Mouse (Mus musculus): ENCODE measurements around the gene Rnf111. TPM values are rescaled to one million over a fixed set of nuclear protein-coding genes. Genes with fewer than 3 reads are reported as not detected.
"Not testable (repeated sequence)": the region's sequence is repeated elsewhere in the genome, so short reads cannot be mapped to it uniquely, and the experiment has no call there.

Gene Rnf111
- polyA plus RNA-seq, 2 experiments from 2014 or later: 24.5 to 26.4 TPM

GRCm38 (mm10) chr9:70493038-70493437 is 10.5 kb downstream of the Rnf111 start:
- no peak for ATAC-seq

DNA sequence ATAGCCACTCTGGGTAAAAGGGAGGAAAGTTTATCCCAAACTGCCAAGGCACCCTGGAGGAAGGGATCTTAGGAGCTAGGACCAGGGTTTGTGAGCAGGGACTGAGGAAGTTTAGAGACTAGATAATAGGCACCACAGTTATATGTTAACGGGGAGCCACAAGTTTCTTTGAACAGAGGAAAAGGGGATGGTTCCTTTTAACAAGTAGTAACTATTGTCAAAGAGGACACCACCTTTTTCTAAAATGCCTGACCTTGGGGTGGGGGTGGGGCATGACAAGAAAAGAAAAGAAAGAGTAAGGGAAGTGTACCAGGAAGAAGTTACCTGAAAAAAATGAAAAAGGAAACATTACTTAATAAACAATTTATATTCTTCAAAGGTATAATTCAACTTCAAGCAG is 12.3 kb downstream of the Rnf111 start:
- ATAC-seq: no peak

DNA sequence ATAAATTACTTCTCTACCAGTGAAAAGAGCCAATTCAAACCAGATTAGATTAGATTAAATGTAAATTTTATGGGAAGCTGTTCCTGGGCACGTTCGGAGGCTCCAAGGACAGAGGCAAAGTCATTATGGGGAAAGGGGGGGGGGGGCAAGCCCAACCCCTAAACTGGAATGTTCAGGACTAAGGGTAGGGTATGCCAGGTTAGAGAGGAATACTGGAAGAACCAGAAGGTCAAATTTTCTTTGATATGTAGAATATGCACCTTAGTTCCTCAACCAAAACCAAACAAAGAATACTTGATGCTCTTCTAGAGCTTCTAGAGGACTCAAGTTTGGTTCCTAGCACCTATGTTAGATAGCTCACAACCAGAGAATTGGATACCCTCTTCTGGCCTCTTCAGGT is 16.1 kb downstream of the Rnf111 start:
- ATAC-seq: no peak

DNA sequence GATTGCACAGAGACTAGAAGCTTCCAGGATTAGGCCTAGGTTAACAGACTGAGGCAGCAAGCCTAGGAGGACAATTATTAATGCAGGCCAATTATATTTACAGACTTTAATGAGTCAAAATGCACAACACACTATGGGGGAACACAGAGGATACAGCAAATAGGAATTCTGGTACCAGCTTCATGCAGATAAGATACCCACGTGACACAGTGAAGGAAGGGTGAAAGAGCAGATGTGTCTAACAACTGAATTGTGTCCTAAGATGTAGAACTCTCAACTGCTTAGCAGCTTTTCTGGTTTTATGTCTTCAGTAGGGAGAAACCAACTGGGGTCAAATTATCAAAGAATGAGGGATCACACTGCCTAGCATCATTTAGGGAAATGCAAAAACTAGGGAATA is 17.7 kb downstream of the Rnf111 start:
- ATAC-seq: no peak

- no peak for ATAC-seq
Observed at GRCm38 (mm10) chr9:70483495-70483894, 20.0 kb downstream of the Rnf111 start.

- no peak for ATAC-seq
Observed at GRCm38 (mm10) chr9:70481872-70482271, 21.7 kb downstream of the Rnf111 start.

DNA sequence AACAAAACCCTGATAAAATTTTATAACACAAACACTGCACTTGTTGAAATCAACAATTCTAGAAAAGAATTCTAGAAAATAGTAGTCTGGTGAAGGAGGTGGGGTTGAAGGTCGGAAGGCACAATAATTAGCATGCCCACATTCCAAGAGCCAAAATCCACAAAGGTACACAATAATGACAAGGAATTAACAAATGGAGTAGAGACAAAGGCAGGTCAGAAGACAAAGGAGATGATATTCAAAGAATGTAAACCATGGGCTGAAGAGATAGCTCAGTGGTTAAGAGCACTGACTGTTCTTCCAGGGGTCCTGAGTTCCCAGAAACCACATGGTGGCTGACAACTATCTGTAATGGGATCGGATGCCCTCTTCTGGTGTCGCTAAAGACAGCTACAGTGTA is 26.3 kb downstream of the Rnf111 start:
- no peak for ATAC-seq

DNA sequence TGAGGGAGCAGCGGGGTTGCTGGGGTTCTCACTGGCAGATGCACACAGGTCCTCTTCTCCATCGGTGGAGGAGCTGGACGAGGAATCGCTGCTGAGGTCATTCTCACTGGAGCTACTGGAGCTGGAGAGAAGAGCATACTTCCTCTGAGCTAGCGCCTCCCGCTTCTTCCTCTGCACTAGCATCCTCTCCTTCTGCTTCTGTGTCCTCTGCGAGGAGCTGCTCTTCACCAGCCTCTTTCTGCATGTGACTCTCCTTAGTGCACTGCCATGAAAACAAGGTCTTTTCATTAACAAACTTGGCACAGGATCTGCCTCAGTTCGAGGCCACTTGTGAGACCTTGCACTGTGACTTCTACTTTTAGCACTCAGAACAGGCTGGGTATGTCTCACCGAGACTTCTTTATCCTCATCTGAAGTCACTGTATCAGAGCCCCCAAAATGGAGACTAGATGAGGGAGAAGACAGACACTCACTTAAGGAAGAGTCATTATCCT is 27.7 kb downstream of the Rnf111 start:
- ATAC-seq: no peak

GRCm38 (mm10) chr9:70473400-70473799 is 30.1 kb downstream of the Rnf111 start:
- no peak for ATAC-seq

DNA sequence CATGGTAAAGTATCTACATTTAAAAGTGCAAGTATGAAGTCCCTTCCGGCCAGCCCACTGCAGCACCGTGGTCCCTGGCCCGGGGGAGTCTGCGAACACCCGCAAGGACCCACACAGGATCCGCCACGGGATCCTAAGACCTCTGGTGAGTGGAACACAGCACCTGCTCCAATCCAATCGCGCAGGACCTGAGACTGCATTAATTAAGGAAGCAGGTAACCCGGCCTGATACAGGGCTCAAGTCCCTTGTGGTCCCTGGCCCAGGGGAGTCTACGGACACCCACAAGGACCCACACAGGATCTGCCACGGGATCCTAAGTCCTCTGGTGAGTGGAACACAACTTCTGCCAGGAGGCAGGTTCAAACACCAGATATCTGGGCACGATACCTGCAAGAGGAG is 40.4 kb downstream of the Rnf111 start:
- ATAC-seq: not testable (repeated sequence)

- no peak for ATAC-seq
Observed at GRCm38 (mm10) chr9:70452371-70452770, 51.2 kb downstream of the Rnf111 start.

- ATAC-seq: no peak
Observed at GRCm38 (mm10) chr9:70449072-70449471, 54.5 kb downstream of the Rnf111 start.

- ATAC-seq: no peak
Observed at GRCm38 (mm10) chr9:70439959-70440358, 63.6 kb downstream of the Rnf111 start.

DNA sequence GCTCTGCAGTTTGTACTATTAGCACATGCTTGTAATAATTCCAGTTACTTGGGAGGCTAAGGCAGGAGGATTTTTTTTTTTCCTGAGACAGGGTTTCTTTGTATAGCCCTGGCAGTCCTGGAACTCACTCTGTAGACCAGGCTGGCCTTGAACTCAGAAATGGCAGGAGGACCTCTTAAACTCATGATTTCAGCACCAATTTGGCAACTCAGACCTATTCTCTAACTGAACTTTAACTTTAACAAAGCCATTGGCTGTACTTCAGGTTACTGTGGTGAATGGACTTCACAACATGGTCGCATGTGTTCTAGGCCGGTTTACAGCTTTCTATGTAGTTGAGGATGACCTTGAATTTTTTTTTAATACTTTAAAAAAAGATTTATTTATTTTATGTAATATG is 80.9 kb downstream of the Rnf111 start:
- no peak for ATAC-seq

DNA sequence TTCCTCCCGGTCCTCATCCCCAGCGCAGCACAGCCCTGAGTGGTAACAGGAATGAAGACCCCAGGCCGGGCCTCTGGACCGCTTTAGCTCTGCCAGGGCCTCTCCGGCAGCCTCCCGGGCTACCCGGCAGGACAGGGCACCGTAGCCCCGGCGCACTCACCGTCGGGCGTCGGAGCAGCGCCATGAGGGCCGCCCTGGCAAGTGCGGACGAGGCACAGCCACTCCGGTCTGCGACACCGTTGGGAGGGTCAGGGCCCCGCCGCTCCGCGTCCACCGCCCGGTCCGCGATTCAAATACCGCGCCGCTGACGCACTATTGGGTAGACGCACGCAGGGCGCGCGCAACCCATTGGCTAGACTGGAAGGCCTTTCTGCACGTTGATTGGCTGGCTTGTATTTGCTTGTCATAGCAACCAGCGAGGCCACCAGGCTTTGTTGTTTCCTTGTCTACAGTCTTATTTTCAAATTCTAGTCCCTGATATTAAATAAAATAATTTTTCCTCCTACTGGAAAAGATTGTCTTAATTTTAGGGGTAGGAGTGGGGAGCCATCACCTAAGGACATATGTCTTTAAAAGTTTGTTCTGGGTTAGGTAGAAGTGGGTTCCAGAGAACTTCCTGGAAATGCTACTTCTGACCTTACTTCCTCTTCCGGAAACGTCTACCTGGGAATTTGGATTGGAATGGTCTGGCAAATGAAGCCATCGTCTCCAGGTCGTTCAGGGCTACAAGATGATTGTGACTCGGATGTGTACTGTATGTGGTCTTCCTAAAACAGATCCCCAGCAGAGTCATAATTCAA is 82.1 kb downstream of the Rnf111 start, which contains the start of gene Ccnb2:
Gene Ccnb2, minus strand, starts transcription at position 291 of the 800 bp plus-strand sequence.
- peak; percentile 100 for ATAC-seq

DNA sequence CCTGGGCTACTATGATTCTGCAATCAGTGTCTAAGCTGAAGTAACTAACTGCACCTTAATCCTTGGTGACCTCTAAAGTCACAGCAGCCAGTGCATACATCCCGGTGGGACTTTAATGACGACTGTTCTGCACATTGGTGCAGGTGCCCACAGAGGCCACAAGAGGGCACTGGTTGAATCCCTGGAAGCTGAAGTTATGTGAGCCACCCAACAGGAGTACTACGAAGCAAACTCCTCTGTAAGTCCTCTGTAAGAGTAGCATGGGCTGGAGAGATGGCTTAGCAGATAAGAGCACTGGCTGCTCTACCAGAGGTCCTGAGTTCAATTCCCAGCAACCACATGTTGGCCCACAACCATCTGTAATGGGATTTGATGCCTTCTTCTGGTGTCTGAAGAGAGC is 87.1 kb downstream of the Rnf111 start:
- ATAC-seq: no peak

DNA sequence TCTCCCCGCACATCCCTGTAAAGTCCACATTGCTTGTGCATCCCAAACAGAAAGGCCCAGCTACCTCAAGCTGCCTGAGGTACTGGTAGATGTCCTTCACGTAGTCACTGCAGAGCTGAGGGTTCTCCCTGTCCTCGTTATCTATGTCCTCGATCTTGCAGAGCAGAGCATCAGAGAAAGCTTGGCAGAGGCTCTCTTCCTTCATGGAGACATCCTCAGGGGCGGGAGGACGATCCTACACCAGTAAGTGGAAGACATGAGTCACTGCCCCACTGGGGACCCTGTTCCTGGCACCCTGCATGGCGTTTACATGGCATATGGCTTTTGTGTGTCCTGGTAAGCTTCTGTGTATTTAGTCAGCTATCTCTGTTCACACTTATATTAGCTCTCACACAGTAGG is 90.5 kb downstream of the Rnf111 start:
- ATAC-seq: no peak

DNA sequence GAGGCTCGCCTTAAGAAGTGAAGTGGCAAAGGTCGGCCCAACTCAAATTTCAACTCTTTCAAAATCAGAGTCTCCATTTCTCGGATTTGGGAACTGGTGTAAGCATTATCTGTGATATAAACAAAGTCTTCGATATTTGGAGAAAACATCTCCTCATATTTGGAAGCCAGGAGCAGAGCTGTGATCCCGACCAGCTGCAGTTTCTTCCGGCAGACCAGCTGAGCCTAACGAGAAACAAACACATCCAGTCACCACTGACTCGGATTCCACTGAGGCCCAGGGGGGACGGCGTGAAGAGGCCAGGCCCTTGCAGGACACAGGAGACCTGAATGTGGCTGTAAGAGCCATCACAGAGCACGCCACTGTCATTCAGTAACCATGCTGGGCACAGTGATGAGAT is 92.9 kb downstream of the Rnf111 start:
- no peak for ATAC-seq

- no peak for ATAC-seq
Observed at GRCm38 (mm10) chr9:70409743-70410142, 93.8 kb downstream of the Rnf111 start.

GRCm38 (mm10) chr9:70408791-70409190 is 94.7 kb downstream of the Rnf111 start:
- no peak for ATAC-seq

DNA sequence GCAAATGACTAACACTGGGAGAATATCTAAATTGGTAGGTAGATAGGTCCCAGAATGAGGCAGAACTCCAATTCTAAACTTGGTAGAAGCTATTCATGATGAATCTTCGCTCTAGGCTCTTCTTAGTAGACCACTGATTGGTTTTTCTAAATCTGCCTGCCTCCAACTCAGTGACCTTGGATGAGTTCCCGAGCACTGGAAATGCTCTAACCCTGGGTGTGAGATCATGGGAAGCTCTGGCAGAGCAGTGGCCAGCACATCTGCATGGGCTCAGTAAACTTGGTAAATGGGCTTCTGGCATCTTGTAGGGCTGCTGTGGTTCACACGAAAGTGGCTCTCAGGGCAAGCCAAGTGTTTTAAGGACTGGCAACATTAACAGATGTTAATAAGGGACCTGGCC is 96.9 kb downstream of the Rnf111 start:
- ATAC-seq: no peak

- ATAC-seq: no peak
Observed at GRCm38 (mm10) chr9:70401937-70402539, 101.5 kb downstream of the Rnf111 start.

DNA sequence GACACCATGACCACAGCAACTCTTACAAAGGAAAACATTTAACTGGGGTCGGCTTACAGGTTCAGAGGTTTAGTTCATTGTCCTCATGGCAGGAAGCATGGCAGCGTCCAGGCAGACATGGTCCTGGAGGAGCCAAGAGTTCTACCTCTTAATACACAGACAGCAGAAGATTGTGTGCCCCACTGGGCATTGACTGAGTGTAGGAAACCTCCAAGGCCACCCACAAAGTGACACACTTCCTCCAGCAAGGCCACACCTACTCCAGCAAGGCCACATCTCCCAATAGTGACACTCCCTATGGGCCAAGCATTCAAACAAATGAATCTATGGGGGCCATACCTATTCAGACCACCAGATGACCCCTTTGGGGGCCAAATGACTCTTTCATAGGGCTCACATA is 107.4 kb downstream of the Rnf111 start:
- ATAC-seq: no peak

DNA sequence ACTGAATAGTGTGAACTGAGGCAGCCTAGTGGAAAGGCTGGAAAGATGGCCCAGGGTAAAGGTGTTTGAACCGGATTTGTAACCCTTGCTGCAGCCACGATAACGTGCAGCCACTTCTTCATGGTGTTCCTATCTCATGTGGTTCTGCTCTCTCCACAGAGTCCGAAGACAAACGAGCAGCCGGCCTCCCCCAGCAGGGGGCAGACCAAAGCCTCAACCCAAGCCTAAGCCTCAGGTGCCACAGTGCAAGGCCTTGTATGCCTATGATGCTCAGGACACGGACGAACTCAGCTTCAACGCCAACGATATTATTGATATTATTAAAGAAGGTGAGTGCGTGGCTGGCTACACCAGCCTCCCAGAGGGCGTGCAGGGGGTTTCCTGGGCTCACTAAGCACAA is 107.9 kb downstream of the Rnf111 start:
- ATAC-seq: no peak

All from activated CD4-positive, CD25-positive, alpha-beta regulatory T cell, adult 4 months (primary cell).